Mouse (Mus musculus): ENCODE measurements around the gene Shank2. TPM values are rescaled to one million over a fixed set of nuclear protein-coding genes. Genes with fewer than 3 reads are reported as not detected.

Gene Shank2
- polyA plus RNA-seq, 1 experiment from 2014 or later, result not detected

GRCm38 (mm10) chr7:144055188-144055587 is 53.5 kb downstream of the Shank2 start:
- 63% methylated on average over 6 of the region's 6 CpGs for WGBS (ENCODE audit: missing documents)
- Histone ChIP-seq H3K36me3 (ENCODE audit: inconsistent target) (no peaks in the 10 kb centered on the region), H3K27ac (no peak overlapping the region)

GRCm38 (mm10) chr7:144055702-144056531 is 54.2 kb downstream of the Shank2 start:
- Histone ChIP-seq H3K79me2 (ENCODE audit: inconsistent target) (no peaks in the 10 kb centered on the region), H3K27ac (no peak overlapping the region), H3K36me3 (ENCODE audit: inconsistent target) (no peaks in the 10 kb centered on the region), H3K4me3 (ENCODE audit: inconsistent target) (no peak overlapping the region)
- WGBS (ENCODE audit: missing documents), result 29% methylated on average over 7 of the region's 7 CpGs

More at GRCm38 (mm10) chr7:144055188-144055587, 53.5 kb downstream of the Shank2 start:
- Histone ChIP-seq H3K4me3 (ENCODE audit: inconsistent target) (no peak overlapping the region), H3K79me2 (ENCODE audit: inconsistent target) (no peaks in the 10 kb centered on the region)

- Histone ChIP-seq H3K79me2 (ENCODE audit: inconsistent target) (no peaks in the 10 kb centered on the region), H3K36me3 (ENCODE audit: inconsistent target) (no peaks in the 10 kb centered on the region), H3K27ac (no peak overlapping the region), H3K4me3 (ENCODE audit: inconsistent target) (no peak overlapping the region)
- 77% methylated on average over 7 of the region's 7 CpGs for WGBS (ENCODE audit: missing documents)
Measured at GRCm38 (mm10) chr7:144070162-144070949, 68.6 kb downstream of the Shank2 start.

- Histone ChIP-seq H3K36me3 (ENCODE audit: inconsistent target) (no peaks in the 10 kb centered on the region), H3K4me3 (ENCODE audit: inconsistent target) (no peak overlapping the region), H3K79me2 (ENCODE audit: inconsistent target) (no peaks in the 10 kb centered on the region), H3K27ac (no peak overlapping the region)
- WGBS (ENCODE audit: missing documents), result 82% methylated on average over 1 of the region's 1 CpGs
Measured at GRCm38 (mm10) chr7:144072219-144072618, 70.5 kb downstream of the Shank2 start.

- Histone ChIP-seq H3K27ac (no peak overlapping the region), H3K4me3 (ENCODE audit: inconsistent target) (no peak overlapping the region), H3K36me3 (ENCODE audit: inconsistent target) (no peaks in the 10 kb centered on the region), H3K79me2 (ENCODE audit: inconsistent target) (no peaks in the 10 kb centered on the region)
- 89% methylated on average over 2 of the region's 2 CpGs for WGBS (ENCODE audit: missing documents)
Measured at GRCm38 (mm10) chr7:144072856-144073255, 71.1 kb downstream of the Shank2 start.

GRCm38 (mm10) chr7:144074718-144075117 is 73.0 kb downstream of the Shank2 start:
- H3K27ac ChIP-seq, result no peak overlapping the region
- H3K36me3 ChIP-seq (ENCODE audit: inconsistent target), result no peaks in the 10 kb centered on the region
- H3K79me2 ChIP-seq (ENCODE audit: inconsistent target), result no peaks in the 10 kb centered on the region
- no peak overlapping the region for H3K4me3 ChIP-seq (ENCODE audit: inconsistent target)
- WGBS (ENCODE audit: missing documents), result 14% methylated on average over 3 of the region's 3 CpGs

GRCm38 (mm10) chr7:144078661-144079060 is 76.9 kb downstream of the Shank2 start:
- H3K79me2 ChIP-seq (ENCODE audit: inconsistent target), result no peaks in the 10 kb centered on the region
- 88% methylated on average over 1 of the region's 1 CpGs for WGBS (ENCODE audit: missing documents)
- no peaks in the 10 kb centered on the region for H3K36me3 ChIP-seq (ENCODE audit: inconsistent target)
- no peak overlapping the region for H3K27ac ChIP-seq
- H3K4me3 ChIP-seq (ENCODE audit: inconsistent target), result no peak overlapping the region

GRCm38 (mm10) chr7:144079861-144080260 is 78.1 kb downstream of the Shank2 start:
- Histone ChIP-seq H3K4me3 (ENCODE audit: inconsistent target) (no peak overlapping the region), H3K79me2 (ENCODE audit: inconsistent target) (no peaks in the 10 kb centered on the region), H3K27ac (no peak overlapping the region), H3K36me3 (ENCODE audit: inconsistent target) (no peaks in the 10 kb centered on the region)
- 90% methylated on average over 1 of the region's 1 CpGs for WGBS (ENCODE audit: missing documents)

- Histone ChIP-seq H3K79me2 (ENCODE audit: inconsistent target) (no peaks in the 10 kb centered on the region), H3K27ac (no peak overlapping the region), H3K4me3 (ENCODE audit: inconsistent target) (no peak overlapping the region), H3K36me3 (ENCODE audit: inconsistent target) (no peaks in the 10 kb centered on the region)
- 85% methylated on average over 1 of the region's 1 CpGs for WGBS (ENCODE audit: missing documents)
Measured at GRCm38 (mm10) chr7:144081448-144081847, 79.7 kb downstream of the Shank2 start.

GRCm38 (mm10) chr7:144081963-144082362 is 80.2 kb downstream of the Shank2 start:
- Histone ChIP-seq H3K27ac (no peak overlapping the region), H3K79me2 (ENCODE audit: inconsistent target) (no peaks in the 10 kb centered on the region), H3K4me3 (ENCODE audit: inconsistent target) (no peak overlapping the region), H3K36me3 (ENCODE audit: inconsistent target) (no peaks in the 10 kb centered on the region)
- 49% methylated on average over 2 of the region's 2 CpGs for whole genome bisulfite sequencing (ENCODE audit: missing documents)

- Histone ChIP-seq H3K27ac (no peak overlapping the region), H3K4me3 (ENCODE audit: inconsistent target) (no peak overlapping the region), H3K36me3 (ENCODE audit: inconsistent target) (no peaks in the 10 kb centered on the region), H3K79me2 (ENCODE audit: inconsistent target) (no peaks in the 10 kb centered on the region)
- 52% methylated on average over 2 of the region's 2 CpGs for WGBS (ENCODE audit: missing documents)
Measured at GRCm38 (mm10) chr7:144087277-144087676, 85.5 kb downstream of the Shank2 start.

- no peak overlapping the region for H3K27ac ChIP-seq
- H3K4me3 ChIP-seq (ENCODE audit: inconsistent target), result no peak overlapping the region
- no peaks in the 10 kb centered on the region for H3K36me3 ChIP-seq (ENCODE audit: inconsistent target)
- 89% methylated on average over 12 of the region's 12 CpGs for WGBS (ENCODE audit: missing documents)
- no peaks in the 10 kb centered on the region for H3K79me2 ChIP-seq (ENCODE audit: inconsistent target)
Measured at GRCm38 (mm10) chr7:144094132-144094531, 92.4 kb downstream of the Shank2 start.

GRCm38 (mm10) chr7:144097314-144097713 is 95.6 kb downstream of the Shank2 start:
- no peak overlapping the region for H3K4me3 ChIP-seq (ENCODE audit: inconsistent target)
- no peaks in the 10 kb centered on the region for H3K36me3 ChIP-seq (ENCODE audit: inconsistent target)
- no peak overlapping the region for H3K27ac ChIP-seq
- 17% methylated on average over 2 of the region's 2 CpGs for WGBS (ENCODE audit: missing documents)
- no peaks in the 10 kb centered on the region for H3K79me2 ChIP-seq (ENCODE audit: inconsistent target)

GRCm38 (mm10) chr7:144102222-144102980 is 100.7 kb downstream of the Shank2 start:
- Histone ChIP-seq H3K79me2 (ENCODE audit: inconsistent target) (no peaks in the 10 kb centered on the region), H3K4me3 (ENCODE audit: inconsistent target) (no peak overlapping the region), H3K36me3 (ENCODE audit: inconsistent target) (no peaks in the 10 kb centered on the region), H3K27ac (no peak overlapping the region)
- 58% methylated on average over 4 of the region's 4 CpGs for WGBS (ENCODE audit: missing documents)
